Mouse (Mus musculus) adrenal gland, postnatal 14 days (tissue): ENCODE results near the gene Pitpnc1. TPM values are rescaled to one million over a fixed set of nuclear protein-coding genes. Genes with fewer than 3 reads are reported as not detected.

Experiments used
- DNase-seq: peaks from one replicate; pipeline ENCODE4 v3.0.0; 2021; ENCODE audit warnings: mixed read lengths
- total RNA-seq: library from RNA; stranded (reverse); gene quantifications from 2 replicates; pipeline ENCODE4 v1.2.3, GENCODE M21; 2021

Pitpnc1 gene
- total RNA-seq, 1 experiment from 2014 or later: 34.1 TPM

- DNase-seq: no peak
These were observed 97.3 kb downstream of the Pitpnc1 start for GRCm38 (mm10) chr11:107373154-107373553.

- no peak for DNase-seq
These were observed 97.8 kb downstream of the Pitpnc1 start for GRCm38 (mm10) chr11:107372688-107373087.

- no peak for DNase-seq
These were observed 100.0 kb downstream of the Pitpnc1 start for GRCm38 (mm10) chr11:107370476-107370875.

GRCm38 (mm10) chr11:107369661-107370060 is 100.8 kb downstream of the Pitpnc1 start:
- DNase-seq: no peak

- DNase-seq: no peak
These were observed 104.4 kb downstream of the Pitpnc1 start for GRCm38 (mm10) chr11:107365938-107366712.

- no peak for DNase-seq
These were observed 111.8 kb downstream of the Pitpnc1 start for GRCm38 (mm10) chr11:107358695-107359094.

GRCm38 (mm10) chr11:107356224-107356623 is 114.3 kb downstream of the Pitpnc1 start:
- peak; percentile 53 for DNase-seq

- no peak for DNase-seq
These were observed 115.0 kb downstream of the Pitpnc1 start for GRCm38 (mm10) chr11:107355526-107355925.

GRCm38 (mm10) chr11:107354499-107355143 is 115.9 kb downstream of the Pitpnc1 start:
- peak; percentile 69 for DNase-seq

- no peak for DNase-seq
These were observed 117.9 kb downstream of the Pitpnc1 start for GRCm38 (mm10) chr11:107352596-107352995.

GRCm38 (mm10) chr11:107349756-107350155 is 120.7 kb downstream of the Pitpnc1 start:
- DNase-seq: no peak

GRCm38 (mm10) chr11:107343031-107343430 is 127.5 kb downstream of the Pitpnc1 start:
- no peak for DNase-seq

- DNase-seq: no peak
These were observed 128.1 kb downstream of the Pitpnc1 start for GRCm38 (mm10) chr11:107342432-107342831.

GRCm38 (mm10) chr11:107341293-107341692 is 129.2 kb downstream of the Pitpnc1 start:
- DNase-seq: peak; percentile 90

- DNase-seq: no peak
These were observed 129.7 kb downstream of the Pitpnc1 start for GRCm38 (mm10) chr11:107340793-107341192.

- DNase-seq: peak; percentile 60
These were observed 131.2 kb downstream of the Pitpnc1 start for GRCm38 (mm10) chr11:107339224-107339805.

- DNase-seq: peak; percentile 23
These were observed 132.9 kb downstream of the Pitpnc1 start for GRCm38 (mm10) chr11:107337391-107338148.

- peak; percentile 24 for DNase-seq
These were observed 134.7 kb downstream of the Pitpnc1 start for GRCm38 (mm10) chr11:107335756-107336155.

GRCm38 (mm10) chr11:107334849-107335484 is 135.5 kb downstream of the Pitpnc1 start:
- peak; percentile 15 for DNase-seq

- no peak for DNase-seq
These were observed 137.6 kb downstream of the Pitpnc1 start for GRCm38 (mm10) chr11:107332905-107333304.

GRCm38 (mm10) chr11:107332332-107332731 is 138.2 kb downstream of the Pitpnc1 start:
- no peak for DNase-seq

GRCm38 (mm10) chr11:107331425-107331824 is 139.1 kb downstream of the Pitpnc1 start:
- DNase-seq: no peak
